Mouse (Mus musculus): Measurements from ENCODE around the gene Ccdc85c. TPM values are rescaled to one million over a fixed set of nuclear protein-coding genes. Genes with fewer than 3 reads are reported as not detected.

Ccdc85c gene
- polyA plus RNA-seq, 1 experiment, result 3.4 TPM

DNA sequence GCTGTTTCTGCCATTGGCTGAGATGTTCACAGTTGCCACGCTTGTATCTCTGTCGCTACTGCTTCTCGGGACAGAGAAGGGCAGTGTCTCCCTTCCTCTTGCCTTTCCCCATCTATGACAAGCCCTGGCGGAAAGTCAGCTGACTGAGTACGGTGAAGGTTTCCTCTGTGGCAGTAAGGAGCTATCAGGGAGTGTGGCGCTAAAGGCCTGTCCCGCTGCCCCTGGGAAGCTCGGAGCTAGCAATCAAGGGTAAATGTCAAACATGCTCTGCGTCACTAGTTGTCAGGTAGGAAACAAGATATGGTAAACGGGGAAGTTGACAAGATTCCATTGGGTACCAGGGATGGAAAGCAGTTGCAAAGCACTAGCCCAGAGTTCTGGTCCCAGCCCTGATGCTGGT lies 40.6 kb upstream of the Ccdc85c start:
- Histone ChIP-seq H3K27me3 (ENCODE audit: control insufficient read depth, insufficient read depth, low read length) (peaks cover 4% of the 10 kb centered on the region; the same call in 1 of the 2 replicates), H3K27ac (ENCODE audit: insufficient read depth, low read length) (no peak overlapping the region), H3K4me1 (ENCODE audit: control insufficient read depth, insufficient read depth, insufficient read length) (no peaks in the 10 kb centered on the region), H3K4me3 (ENCODE audit: extremely low read depth, insufficient read depth, insufficient read length) (no peak overlapping the region), H3K36me3 (ENCODE audit: control insufficient read depth, insufficient read depth, low read length) (no peaks in the 10 kb centered on the region)
- no peak for TF ChIP-seq POLR2A (IDR thresholded peaks at IDR 0.05; ENCODE audit: low read depth, low read length)
- TF ChIP-seq CTCF (IDR thresholded peaks at IDR 0.05; ENCODE audit: extremely low read depth, insufficient read depth, insufficient read length, insufficient replicate concordance), result no peak
- DNase-seq (ENCODE audit: low read depth in 1 of 2, low spot score in 2 of 2), result no peak
- 44% methylated on average over 10 of the region's 10 CpGs for WGBS

DNA sequence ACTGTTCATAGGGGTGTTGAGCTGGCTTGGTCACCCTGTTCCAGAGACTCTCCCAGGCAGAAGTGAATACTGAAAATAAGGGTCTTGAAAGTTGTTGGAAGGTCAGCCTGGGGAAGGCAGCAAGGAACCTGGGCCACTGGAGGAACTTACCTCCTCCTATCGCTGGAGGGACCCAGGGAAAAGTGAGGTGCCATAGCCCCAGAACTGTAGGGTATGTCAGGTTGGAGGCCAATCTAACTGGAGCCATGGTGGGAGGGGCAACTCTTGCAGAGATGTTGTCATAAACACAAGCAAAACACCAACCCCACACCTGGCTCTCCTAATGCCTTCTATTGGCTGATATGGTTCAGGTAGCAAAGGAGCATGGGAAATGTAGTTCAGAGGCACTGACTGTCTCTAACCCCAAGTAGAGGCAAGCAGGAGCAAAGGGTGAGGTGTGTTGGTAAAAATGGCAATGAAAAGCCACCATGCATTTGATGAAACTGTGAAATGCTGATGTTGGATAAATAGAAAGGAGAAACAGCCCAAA lies 38.1 kb upstream of the Ccdc85c start:
- Histone ChIP-seq H3K36me3 (ENCODE audit: control insufficient read depth, insufficient read depth, low read length) (no peaks in the 10 kb centered on the region), H3K27me3 (ENCODE audit: control insufficient read depth, insufficient read depth, low read length) (peaks cover 4% of the 10 kb centered on the region; the same call in 1 of the 2 replicates), H3K27ac (ENCODE audit: insufficient read depth, low read length) (no peak overlapping the region), H3K4me3 (ENCODE audit: extremely low read depth, insufficient read depth, insufficient read length) (no peak overlapping the region), H3K4me1 (ENCODE audit: control insufficient read depth, insufficient read depth, insufficient read length) (no peaks in the 10 kb centered on the region)
- DNase-seq (ENCODE audit: low read depth in 1 of 2, low spot score in 2 of 2), result no peak
- no peak for TF ChIP-seq CTCF (IDR thresholded peaks at IDR 0.05; ENCODE audit: extremely low read depth, insufficient read depth, insufficient read length, insufficient replicate concordance)
- no peak for TF ChIP-seq POLR2A (IDR thresholded peaks at IDR 0.05; ENCODE audit: low read depth, low read length)
- 82% methylated on average over 1 of the region's 1 CpGs for WGBS

GRCm38 (mm10) chr12:108312432-108312851 lies 37.2 kb upstream of the Ccdc85c start:
- 69% methylated on average over 6 of the region's 6 CpGs for WGBS

GRCm38 (mm10) chr12:108311741-108312290 lies 36.6 kb upstream of the Ccdc85c start:
- no peaks in the 10 kb centered on the region for H3K4me1 ChIP-seq (ENCODE audit: control insufficient read depth, insufficient read depth, insufficient read length)
- no peaks in the 10 kb centered on the region for H3K36me3 ChIP-seq (ENCODE audit: control insufficient read depth, insufficient read depth, low read length)
- WGBS, result 93% methylated on average over 27 of the region's 27 CpGs
- H3K27me3 ChIP-seq (ENCODE audit: control insufficient read depth, insufficient read depth, low read length), result no peaks in the 10 kb centered on the region
- no peak for DNase-seq (ENCODE audit: low read depth in 1 of 2, low spot score in 2 of 2)
- H3K27ac ChIP-seq (ENCODE audit: insufficient read depth, low read length), result peak overlapping the region; percentile 19; the same call in 1 of the 2 replicates
- no peak overlapping the region for H3K4me3 ChIP-seq (ENCODE audit: extremely low read depth, insufficient read depth, insufficient read length)
- TF ChIP-seq CTCF (IDR thresholded peaks at IDR 0.05; ENCODE audit: extremely low read depth, insufficient read depth, insufficient read length, insufficient replicate concordance) (no peak), POLR2A (IDR thresholded peaks at IDR 0.05; ENCODE audit: low read depth, low read length) (no peak)

More at GRCm38 (mm10) chr12:108312432-108312851, 37.2 kb upstream of the Ccdc85c start:
- DNase-seq (ENCODE audit: low read depth in 1 of 2, low spot score in 2 of 2), result no peak
- Histone ChIP-seq H3K27me3 (ENCODE audit: control insufficient read depth, insufficient read depth, low read length) (no peaks in the 10 kb centered on the region), H3K4me3 (ENCODE audit: extremely low read depth, insufficient read depth, insufficient read length) (no peak overlapping the region), H3K4me1 (ENCODE audit: control insufficient read depth, insufficient read depth, insufficient read length) (no peaks in the 10 kb centered on the region), H3K36me3 (ENCODE audit: control insufficient read depth, insufficient read depth, low read length) (no peaks in the 10 kb centered on the region), H3K27ac (ENCODE audit: insufficient read depth, low read length) (peak overlapping the region; percentile 19; the same call in 1 of the 2 replicates)
- TF ChIP-seq CTCF (IDR thresholded peaks at IDR 0.05; ENCODE audit: extremely low read depth, insufficient read depth, insufficient read length, insufficient replicate concordance) (no peak), POLR2A (IDR thresholded peaks at IDR 0.05; ENCODE audit: low read depth, low read length) (no peak)

DNA sequence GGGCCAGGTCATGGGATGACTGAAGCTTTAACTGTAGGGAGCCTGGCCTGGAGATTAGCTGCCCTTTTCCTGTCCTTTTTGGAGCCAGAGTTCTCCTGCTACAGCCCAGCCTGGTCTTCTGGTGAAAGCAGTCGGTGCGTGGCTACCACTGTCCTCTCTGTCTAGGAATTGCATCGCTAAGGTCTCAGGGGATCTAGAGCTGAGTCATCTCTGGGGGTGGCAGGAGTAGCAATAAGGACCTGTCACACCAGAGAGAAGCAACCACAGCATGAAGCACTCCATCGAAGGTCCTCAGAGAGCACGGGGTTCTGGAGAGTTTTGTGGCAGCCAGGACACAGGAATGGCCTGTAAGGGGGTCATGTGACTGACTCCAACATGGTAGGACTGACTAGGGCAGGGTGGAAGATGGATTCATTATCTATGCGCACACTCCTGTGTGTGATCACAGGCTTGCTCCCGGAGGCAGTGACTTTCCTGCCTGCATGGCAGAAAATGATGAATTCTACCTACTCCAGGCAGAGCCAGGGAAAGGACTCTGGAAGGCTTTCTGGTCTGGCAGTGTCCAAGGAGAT lies 35.3 kb upstream of the Ccdc85c start:
- H3K27ac ChIP-seq (ENCODE audit: insufficient read depth, low read length), result no peak overlapping the region
- no peak for DNase-seq (ENCODE audit: low read depth in 1 of 2, low spot score in 2 of 2)
- TF ChIP-seq POLR2A (IDR thresholded peaks at IDR 0.05; ENCODE audit: low read depth, low read length) (no peak), CTCF (IDR thresholded peaks at IDR 0.05; ENCODE audit: extremely low read depth, insufficient read depth, insufficient read length, insufficient replicate concordance) (no peak)
- no peaks in the 10 kb centered on the region for H3K4me1 ChIP-seq (ENCODE audit: control insufficient read depth, insufficient read depth, insufficient read length)
- H3K4me3 ChIP-seq (ENCODE audit: extremely low read depth, insufficient read depth, insufficient read length), result no peak overlapping the region
- no peaks in the 10 kb centered on the region for H3K36me3 ChIP-seq (ENCODE audit: control insufficient read depth, insufficient read depth, low read length)
- peaks cover 6% of the 10 kb centered on the region for H3K27me3 ChIP-seq (ENCODE audit: control insufficient read depth, insufficient read depth, low read length)
- WGBS, result 61% methylated on average over 7 of the region's 7 CpGs

GRCm38 (mm10) chr12:108310041-108310440 lies 34.8 kb upstream of the Ccdc85c start:
- no peak for TF ChIP-seq POLR2A (IDR thresholded peaks at IDR 0.05; ENCODE audit: low read depth, low read length)
- no peak for TF ChIP-seq CTCF (IDR thresholded peaks at IDR 0.05; ENCODE audit: extremely low read depth, insufficient read depth, insufficient read length, insufficient replicate concordance)
- 81% methylated on average over 4 of the region's 4 CpGs for WGBS
- Histone ChIP-seq H3K4me1 (ENCODE audit: control insufficient read depth, insufficient read depth, insufficient read length) (no peaks in the 10 kb centered on the region), H3K4me3 (ENCODE audit: extremely low read depth, insufficient read depth, insufficient read length) (no peak overlapping the region), H3K36me3 (ENCODE audit: control insufficient read depth, insufficient read depth, low read length) (no peaks in the 10 kb centered on the region), H3K27ac (ENCODE audit: insufficient read depth, low read length) (no peak overlapping the region), H3K27me3 (ENCODE audit: control insufficient read depth, insufficient read depth, low read length) (peaks cover 6% of the 10 kb centered on the region)
- no peak for DNase-seq (ENCODE audit: low read depth in 1 of 2, low spot score in 2 of 2)
